Mouse (Mus musculus) stomach, postnatal 0 days (tissue): Measurements from ENCODE around the gene Pigu.

Source experiments
- CTCF ChIP-seq: IDR thresholded peaks from 2 replicates; pipeline ENCODE4 v1.5.1; 2016; ENCODE audit warnings: antibody characterized with exemption, low read depth, mild to moderate bottlenecking, moderate library complexity
- EP300 ChIP-seq: optimal IDR thresholded peaks from 2 replicates; pipeline ENCODE3; 2016; ENCODE audit warnings: antibody characterized with exemption

GRCm38 (mm10) chr2:155299563-155299962 is 57.7 kb downstream of the Pigu start:
- TF ChIP-seq EP300 (no peak), CTCF (no peak)
